Mouse (Mus musculus) adrenal gland, adult 8-10 months (tissue): Measurements from ENCODE around the gene Pcbp4. TPM values are rescaled to one million over a fixed set of nuclear protein-coding genes. Genes with fewer than 3 reads are reported as not detected.

ENCODE experiments used
- DNase-seq: peaks from one replicate; pipeline ENCODE4 v3.0.0; 2022
- total RNA-seq, 4 experiments: library from RNA; stranded (reverse); gene quantifications; 2 replicates each; pipeline ENCODE4 v1.2.4; 2022

Pcbp4 gene
- total RNA-seq, 4 experiments from 2014 or later, result 20.4 to 47.9 (median 34.8) TPM

DNA sequence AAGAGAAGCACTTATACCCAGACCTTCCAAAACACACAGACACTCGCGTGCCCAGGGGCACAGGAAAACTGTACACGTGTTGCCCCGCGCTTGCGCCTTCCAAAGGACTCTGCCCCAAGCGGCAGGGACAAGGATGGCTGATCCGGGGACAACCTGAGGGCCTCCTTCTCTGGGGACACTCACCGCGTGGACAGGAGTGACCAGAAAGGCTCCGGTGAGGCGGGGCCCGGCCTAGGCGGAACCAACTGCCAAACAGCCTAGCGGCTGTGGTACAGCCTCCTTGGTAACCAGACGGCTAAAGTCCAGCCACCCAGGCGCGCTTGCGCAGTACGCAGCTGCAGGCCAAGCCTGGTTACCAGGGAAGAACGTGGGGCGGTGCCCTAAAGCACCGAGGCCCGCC lies 5.7 kb upstream of the Pcbp4 start, which contains the start of the genes Abhd14b and Abhd14a:
Gene Abhd14b, plus strand, starts transcription at position 112 of the 400 bp plus-strand sequence.
Gene Abhd14a, minus strand, starts transcription at position 331 of the 400 bp plus-strand sequence.
- peak; percentile 95 for DNase-seq

- no peak for DNase-seq
Observed at GRCm38 (mm10) chr9:106447951-106448350, 5.1 kb upstream of the Pcbp4 start.

GRCm38 (mm10) chr9:106448498-106449031 lies 4.5 kb upstream of the Pcbp4 start:
- peak; percentile 75 for DNase-seq

DNA sequence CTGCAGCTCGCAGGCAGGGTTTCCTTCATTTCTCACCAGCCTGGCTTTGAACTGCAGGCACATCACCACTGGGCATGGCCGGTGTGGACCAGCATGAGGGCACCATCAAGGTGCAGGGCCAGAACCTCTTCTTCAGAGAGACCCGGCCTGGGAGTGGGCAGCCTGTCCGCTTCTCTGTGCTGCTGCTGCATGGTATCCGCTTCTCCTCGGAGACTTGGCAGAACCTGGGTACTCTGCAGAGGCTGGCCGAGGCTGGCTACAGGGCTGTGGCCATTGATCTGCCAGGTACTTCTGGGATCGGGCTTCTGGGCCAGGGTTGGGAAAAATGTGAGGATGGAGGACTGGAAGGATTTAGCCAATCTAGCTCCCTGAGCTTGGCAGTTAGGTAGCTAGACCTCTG lies 3.1 kb upstream of the Pcbp4 start:
- no peak for DNase-seq

- DNase-seq, result peak; percentile 64
Observed at GRCm38 (mm10) chr9:106450661-106451060, 2.4 kb upstream of the Pcbp4 start.

GRCm38 (mm10) chr9:106451298-106451697 lies 1.8 kb upstream of the Pcbp4 start:
- DNase-seq, result no peak

DNA sequence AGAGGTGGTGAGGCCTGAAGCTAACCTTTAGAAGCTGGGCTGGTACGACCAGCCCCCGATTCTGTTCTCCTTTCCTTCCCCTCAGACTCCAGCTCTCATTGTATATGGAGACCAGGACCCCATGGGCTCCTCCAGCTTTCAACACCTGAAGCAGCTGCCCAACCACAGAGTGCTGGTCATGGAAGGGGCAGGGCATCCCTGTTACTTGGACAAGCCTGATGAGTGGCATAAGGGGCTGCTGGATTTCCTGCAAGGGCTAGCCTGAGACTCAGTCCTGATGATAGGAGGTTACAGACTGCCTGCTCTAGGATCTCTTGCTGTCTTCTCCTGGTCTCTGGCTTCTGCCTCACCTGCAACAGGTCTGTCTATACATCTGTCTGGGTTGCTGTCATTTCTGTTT lies 1.2 kb upstream of the Pcbp4 start:
- DNase-seq, result no peak

DNA sequence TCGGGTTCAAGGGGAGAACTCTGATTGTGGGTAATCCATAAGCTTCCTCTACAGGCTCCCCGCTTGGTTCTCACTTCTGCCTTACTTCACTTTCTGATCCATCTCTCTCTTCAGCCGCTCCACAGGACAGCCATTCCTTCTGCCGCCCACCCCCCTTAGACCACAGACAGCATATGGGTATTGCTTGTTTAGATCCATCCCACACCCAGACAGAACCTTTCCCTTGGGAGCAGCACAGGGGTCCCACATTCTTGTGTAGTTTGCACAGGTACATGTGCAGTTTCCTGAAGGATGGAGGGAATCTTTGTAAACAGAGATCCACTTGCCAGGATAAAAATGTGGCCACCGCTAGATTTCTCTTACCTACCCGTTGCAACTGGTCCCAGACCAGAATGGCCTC lies 740 bp upstream of the Pcbp4 start:
- DNase-seq, result no peak

DNA sequence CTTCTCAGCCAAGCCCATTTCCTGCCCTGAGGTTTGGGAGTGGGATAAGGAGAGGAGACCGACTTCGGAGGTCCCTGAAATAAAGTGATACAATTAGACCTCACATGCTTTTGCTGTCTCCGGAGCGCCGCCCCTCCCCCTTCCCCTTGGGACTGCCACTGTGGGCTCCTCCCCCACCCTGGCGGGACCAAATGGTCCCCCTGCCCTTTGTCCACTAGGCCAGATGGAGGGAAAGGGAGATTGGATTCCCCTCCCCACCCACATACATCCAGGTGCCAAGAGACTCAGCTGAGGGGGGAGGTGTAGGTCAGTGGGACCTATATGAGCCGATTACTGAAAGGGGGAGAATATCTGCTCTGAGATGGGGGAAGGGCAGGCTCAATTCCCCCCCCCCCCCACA lies 270 bp upstream of the Pcbp4 start:
- DNase-seq, result no peak

GRCm38 (mm10) chr9:106454071-106454761 lies 1.1 kb downstream of the Pcbp4 start:
- no peak for DNase-seq

DNA sequence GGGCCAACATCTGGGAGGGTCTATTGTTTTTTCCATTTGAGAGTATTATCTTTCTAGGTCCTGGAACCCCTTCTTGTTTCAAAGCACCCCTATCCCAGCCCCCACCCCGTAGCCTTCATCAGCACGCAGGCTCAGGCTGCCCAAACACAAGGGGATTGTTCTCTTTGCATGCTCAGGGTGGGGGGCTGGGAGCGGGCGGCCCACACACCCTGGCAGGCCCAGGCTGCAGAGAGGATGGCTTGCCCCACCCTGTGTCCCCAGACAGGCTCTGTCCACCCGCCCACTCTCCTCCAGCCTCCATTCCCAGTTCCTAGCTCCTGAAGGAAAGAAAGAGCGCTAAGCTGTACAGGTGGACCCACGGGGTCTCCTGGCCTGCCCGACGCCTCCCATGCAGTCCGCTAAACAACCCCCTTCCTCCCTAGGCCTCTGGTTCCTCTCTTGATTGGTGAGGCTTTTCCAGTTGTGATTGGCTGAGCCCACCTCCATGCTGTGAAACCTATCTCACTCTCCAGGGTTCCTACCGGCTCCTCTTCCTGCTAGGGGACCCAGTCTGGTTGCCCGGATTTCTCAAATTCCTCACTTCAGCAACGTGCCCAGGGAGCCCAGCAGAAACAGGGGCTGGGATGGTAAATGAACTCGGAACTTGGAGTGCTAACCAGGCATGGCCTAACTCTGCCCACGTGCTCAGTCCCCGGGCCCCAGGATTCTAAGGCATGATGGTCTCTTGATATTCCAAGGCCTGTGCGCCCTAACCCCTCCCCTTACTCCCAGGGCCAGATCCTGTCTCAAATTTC lies 2.0 kb downstream of the Pcbp4 start:
- DNase-seq, result no peak

DNA sequence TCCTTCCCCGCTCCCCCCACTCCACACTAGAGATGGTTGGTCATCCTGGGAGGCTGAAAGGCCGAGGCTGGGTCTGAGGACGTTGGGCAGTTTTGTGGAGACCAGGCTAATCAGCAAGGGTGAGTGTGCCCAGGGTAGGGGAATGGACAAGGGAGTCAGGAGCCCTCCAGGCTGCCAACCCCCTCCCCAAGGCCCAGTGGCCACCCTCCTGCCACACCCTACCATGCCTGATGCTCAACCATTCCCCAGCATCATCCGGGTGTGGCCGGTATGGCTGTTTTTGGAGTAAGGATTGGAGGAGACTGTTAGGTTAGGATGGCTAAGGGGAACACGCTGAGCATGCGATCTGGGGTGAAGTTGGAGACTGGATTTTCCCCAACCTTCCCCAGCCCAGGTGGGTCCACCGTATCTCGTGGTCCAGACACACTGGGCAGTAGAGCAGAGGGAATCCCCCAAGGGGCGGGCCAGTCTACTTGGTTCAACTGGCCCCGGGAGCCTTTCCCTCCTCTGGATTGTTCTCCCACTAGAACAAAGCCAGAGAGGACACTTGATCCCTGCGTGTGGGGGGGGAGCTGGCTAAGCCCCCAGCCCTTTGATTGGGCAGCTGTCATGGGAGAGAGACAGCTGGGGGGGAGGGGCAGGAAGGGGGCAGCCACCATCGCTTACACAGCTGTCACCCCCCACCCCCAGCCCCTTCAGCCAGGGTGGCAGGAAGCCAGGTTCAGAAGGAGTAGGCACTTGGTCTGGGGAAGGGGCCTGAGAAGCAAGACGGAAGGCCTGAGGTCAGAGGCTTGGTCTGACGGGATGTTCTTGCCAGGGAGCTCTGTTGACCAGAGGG lies 3.5 kb downstream of the Pcbp4 start:
- DNase-seq, result no peak

DNA sequence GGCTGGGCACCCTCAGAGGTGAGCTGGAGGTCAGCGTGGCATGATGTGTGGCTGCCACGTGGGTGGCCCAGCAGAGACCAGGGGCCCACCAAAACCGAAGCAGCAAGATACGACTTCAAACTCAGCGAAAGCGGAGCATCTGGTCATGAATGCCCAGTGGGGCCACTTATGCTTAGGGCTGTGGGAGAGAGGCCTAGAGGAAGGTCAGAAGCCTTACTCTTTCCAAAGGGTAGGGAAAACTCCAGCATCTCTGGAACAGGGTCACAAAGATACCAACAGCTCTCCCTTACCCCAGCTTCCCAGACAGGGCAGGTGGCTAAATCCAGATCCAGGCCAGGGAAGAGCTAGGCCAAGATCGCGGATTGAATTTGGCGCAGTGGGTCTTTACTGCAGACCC lies 4.1 kb downstream of the Pcbp4 start:
- no peak for DNase-seq

DNA sequence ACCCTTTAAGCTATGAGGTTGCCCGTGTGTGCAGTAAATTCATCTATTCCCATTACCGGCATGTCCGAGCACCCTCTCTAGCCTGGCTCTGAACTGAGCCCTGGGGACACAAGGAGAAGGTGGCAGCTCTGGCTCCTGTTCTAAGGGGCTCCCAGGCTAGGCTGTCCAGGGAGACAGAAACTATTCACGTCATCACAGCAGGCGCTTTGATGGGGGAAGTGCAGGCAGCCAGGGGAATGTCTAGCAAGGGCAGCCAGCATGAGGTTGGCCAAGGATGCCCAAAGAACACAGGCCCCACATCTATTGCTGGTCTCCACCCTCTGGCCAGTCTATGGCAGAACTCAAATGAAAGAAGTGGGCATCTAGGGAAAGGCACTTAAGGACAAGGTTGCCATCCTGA lies 4.8 kb downstream of the Pcbp4 start:
- no peak for DNase-seq

DNA sequence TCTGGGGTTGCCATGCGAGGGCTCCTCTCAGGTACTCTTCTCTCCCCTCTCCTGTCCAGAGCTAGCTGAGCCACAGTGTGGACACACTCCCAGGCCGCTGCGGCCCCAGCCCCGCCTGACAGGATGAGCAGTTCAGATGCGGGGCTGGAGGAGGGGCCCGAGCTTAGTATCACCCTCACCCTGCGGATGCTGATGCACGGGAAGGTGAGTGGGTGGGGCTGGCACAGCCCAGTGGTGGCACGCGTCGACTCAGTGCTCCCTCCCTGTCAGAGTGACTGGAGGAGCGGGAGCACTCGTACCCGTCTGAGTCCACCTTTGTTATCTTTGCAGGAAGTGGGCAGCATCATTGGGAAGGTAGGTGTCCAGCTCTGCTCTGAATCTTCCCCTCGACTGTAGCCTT lies 6.9 kb downstream of the Pcbp4 start:
- no peak for DNase-seq

DNA sequence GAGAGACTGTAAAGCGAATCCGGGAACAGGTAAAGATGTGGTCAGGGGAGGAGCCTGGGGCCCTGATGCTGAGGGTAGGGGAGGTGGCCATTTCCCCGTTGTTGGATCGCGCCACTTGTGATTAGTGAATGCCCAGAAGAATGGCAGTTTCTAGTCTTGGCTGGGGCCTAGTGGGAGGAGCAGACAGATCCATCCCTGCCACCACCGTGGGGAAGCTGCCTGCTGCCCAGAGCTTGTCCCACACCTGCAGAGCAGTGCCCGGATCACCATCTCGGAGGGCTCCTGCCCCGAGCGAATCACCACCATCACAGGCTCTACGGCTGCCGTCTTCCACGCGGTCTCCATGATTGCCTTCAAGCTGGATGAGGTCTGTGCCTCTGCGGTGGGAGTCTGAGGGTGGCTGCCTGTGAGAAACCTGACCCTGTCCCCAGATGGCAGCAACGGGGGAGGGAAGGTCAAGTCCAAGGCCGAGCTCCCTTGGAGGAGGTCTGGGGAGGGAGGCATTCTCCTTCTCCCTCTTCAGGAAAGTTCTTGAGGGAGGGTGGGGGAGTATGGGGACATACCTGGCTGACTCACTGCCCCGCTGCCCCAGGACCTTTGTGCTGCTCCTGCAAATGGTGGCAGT lies 7.4 kb downstream of the Pcbp4 start:
- DNase-seq, result no peak

- no peak for DNase-seq
Observed at GRCm38 (mm10) chr9:106461026-106461415, 7.9 kb downstream of the Pcbp4 start.

DNA sequence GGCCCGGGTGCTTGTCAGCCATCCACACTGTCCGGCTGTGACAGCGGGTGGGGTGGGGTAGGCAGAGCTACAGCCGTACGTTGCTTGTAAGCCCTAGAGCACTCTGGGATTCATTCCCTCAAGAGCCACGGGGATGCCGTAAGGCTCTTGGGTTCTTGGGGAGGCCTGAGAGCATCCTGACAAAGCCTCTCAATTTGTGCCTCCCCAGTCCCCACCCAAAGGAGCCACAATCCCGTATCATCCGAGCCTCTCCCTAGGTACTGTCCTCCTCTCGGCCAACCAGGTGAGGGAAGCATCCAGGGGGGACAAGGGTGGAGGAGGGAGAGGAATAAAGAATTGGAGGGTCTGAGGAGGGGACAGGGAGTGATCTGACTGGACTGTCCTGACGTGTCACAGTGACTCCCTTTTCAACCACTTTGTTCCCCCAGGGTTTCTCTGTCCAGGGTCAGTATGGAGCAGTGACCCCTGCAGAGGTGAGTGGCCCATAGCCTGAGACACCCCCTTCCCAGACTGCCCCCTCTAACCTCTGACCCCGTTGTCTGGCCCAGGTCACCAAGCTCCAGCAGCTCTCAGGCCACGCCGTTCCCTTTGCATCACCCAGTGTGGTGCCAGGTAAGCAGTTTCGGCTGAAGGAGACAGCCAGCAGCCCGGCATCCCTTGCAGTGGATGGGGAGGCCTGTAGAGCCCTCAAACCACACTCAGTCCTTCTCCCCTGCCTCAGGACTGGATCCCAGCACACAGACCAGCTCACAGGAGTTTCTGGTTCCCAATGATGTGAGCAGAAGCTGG lies 8.7 kb downstream of the Pcbp4 start:
- no peak for DNase-seq

DNA sequence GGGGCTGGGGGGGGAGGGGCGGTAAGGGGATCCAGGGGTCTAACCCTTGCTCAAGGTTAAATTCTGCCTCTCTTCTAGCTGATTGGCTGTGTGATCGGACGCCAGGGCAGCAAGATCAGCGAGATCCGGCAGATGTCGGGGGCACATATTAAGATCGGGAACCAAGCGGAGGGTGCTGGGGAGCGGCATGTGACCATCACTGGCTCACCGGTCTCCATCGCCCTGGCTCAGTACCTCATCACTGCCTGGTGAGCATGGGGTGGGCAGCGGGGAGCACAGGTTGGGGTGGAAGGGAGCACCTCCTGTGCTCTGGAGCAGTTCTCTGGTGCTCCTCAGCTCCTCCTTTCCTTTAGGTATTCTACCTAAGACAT lies 9.3 kb downstream of the Pcbp4 start:
- DNase-seq, result no peak

DNA sequence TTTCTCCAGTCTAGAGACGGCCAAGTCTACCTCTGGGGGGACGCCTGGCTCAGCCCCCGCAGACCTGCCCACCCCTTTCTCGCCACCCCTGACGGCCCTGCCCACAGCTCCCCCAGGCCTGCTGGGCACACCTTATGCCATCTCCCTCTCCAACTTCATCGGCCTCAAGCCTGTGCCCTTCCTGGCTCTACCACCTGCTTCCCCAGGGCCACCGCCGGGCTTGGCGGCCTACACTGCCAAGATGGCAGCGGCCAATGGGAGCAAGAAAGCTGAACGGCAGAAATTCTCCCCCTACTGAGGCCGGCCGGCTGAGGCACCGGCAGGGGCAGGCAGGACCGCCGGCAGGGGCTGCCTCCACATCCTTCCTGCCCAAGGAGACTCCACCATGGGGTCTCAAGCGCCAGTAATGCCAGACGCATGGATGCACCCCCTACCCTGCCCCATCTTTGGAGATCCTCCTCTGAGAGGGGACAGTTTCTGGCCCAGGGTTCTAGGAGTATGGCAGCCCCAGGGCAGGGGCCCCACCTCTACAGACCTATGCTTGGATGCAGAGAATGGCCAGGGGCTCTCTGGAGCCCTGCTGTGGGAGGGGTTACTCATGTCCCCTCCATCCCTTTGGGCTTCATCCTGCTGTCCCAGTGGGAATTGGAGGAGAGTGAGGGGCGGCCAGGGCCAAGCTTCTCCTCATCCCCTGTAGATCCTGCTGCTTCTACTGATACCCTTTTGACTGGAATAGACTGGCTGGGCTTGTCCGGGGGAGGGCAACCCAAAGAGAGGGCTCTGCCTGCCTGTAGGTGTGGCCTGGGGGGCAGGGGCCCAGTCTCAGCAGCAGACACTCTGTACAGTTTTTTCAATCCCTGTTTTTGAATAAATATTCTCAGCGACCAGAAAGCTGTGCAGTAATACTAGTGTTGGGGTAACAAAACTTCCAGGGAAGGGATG lies 10.3 kb downstream of the Pcbp4 start:
- no peak for DNase-seq
